Mouse (Mus musculus): ENCODE measurements at regions not wholly inside any gene's neighbourhood (a gene's known extent, or its start where the extent isn't known, plus 50 kb on each side); places are given as distances from the start of the nearest gene placed in this dataset.

- TF ChIP-seq POLR2A (IDR thresholded peaks at IDR 0.05; ENCODE audit: extremely low read depth, insufficient read depth, low read length), result no peak
- no peak for TF ChIP-seq CTCF (IDR thresholded peaks at IDR 0.05; ENCODE audit: extremely low read depth, insufficient read depth, low read length)
Observed at GRCm38 (mm10) chr5:148645191-148645681, 92.6 kb upstream of the Ubl3 start.
